Mouse (Mus musculus): ENCODE results near the gene Tbkbp1. TPM values are rescaled to one million over a fixed set of nuclear protein-coding genes. Genes with fewer than 3 reads are reported as not detected.
"Not testable (repeated sequence)": the region's sequence is repeated elsewhere in the genome, so short reads cannot be mapped to it uniquely, and the experiment has no call there.

Gene Tbkbp1
- total RNA-seq (2018; cell fraction: chromatin; rRNA removed) = 10 to 100 TPM; 10.1 to 60.2 (median 30.0) TPM
- total RNA-seq (2018; cell fraction: cytosol; rRNA removed) = 10 to 100 TPM in 22 of 26 experiments, 1 to 10 TPM in 4; 8.5 to 26.7 (median 15.7) TPM
- total RNA-seq (2018; cell fraction: nucleus; rRNA removed) = 10 to 100 TPM; 11.8 to 48.8 (median 23.9) TPM
- polyA plus RNA-seq (2018) = 21.0 to 27.3 TPM (median 25.6 TPM) in 3 replicates

- Histone ChIP-seq H3K79me2 (ENCODE audit: inconsistent target) (peaks cover 33% of the 10 kb centered on the region), H3K4me3 (ENCODE audit: inconsistent target) (peak within 1 kb of the TSS; percentile 74), H3K36me3 (ENCODE audit: inconsistent target) (peaks cover 4% of the 10 kb centered on the region; the same call in 1 of the 2 replicates), H3K27ac (peak within 1 kb of the TSS; percentile 90)
- WGBS (ENCODE audit: missing documents) = 2% methylated on average over 28 of the region's 64 CpGs
Measured at GRCm38 (mm10) chr11:97151343-97151801, at the start of gene Tbkbp1. Gene Tbkbp1, minus strand, starts transcription at chr11:97151495.

- no peaks in the 10 kb centered on the region for H3K79me2 ChIP-seq (ENCODE audit: inconsistent target)
- H3K4me3 ChIP-seq (ENCODE audit: inconsistent target) = no peak overlapping the region
- WGBS (ENCODE audit: missing documents) = 54% methylated on average over 6 of the region's 6 CpGs
- H3K36me3 ChIP-seq (ENCODE audit: inconsistent target) = no peaks in the 10 kb centered on the region
- no peak overlapping the region for H3K27ac ChIP-seq
Measured at GRCm38 (mm10) chr11:97199519-97199918, 48.2 kb upstream of the Tbkbp1 start.

GRCm38 (mm10) chr11:97198601-97199000, 47.3 kb upstream of the Tbkbp1 start:
- H3K36me3 ChIP-seq (ENCODE audit: inconsistent target) = no peaks in the 10 kb centered on the region
- H3K27ac ChIP-seq = no peak overlapping the region
- H3K4me3 ChIP-seq (ENCODE audit: inconsistent target) = no peak overlapping the region
- no peaks in the 10 kb centered on the region for H3K79me2 ChIP-seq (ENCODE audit: inconsistent target)
- WGBS (ENCODE audit: missing documents) = 15% methylated on average over 5 of the region's 5 CpGs

GRCm38 (mm10) chr11:97197021-97197420, 45.7 kb upstream of the Tbkbp1 start:
- Histone ChIP-seq H3K27ac (no peak overlapping the region), H3K79me2 (ENCODE audit: inconsistent target) (no peaks in the 10 kb centered on the region), H3K36me3 (ENCODE audit: inconsistent target) (no peaks in the 10 kb centered on the region), H3K4me3 (ENCODE audit: inconsistent target) (no peak overlapping the region)
- 77% methylated on average over 8 of the region's 8 CpGs for WGBS (ENCODE audit: missing documents)

- Histone ChIP-seq H3K4me3 (ENCODE audit: inconsistent target) (no peak overlapping the region), H3K79me2 (ENCODE audit: inconsistent target) (no peaks in the 10 kb centered on the region), H3K36me3 (ENCODE audit: inconsistent target) (no peaks in the 10 kb centered on the region), H3K27ac (no peak overlapping the region)
- 87% methylated on average over 12 of the region's 12 CpGs for WGBS (ENCODE audit: missing documents)
Measured at GRCm38 (mm10) chr11:97196541-97196940, 45.2 kb upstream of the Tbkbp1 start.

GRCm38 (mm10) chr11:97192621-97192951, 41.3 kb upstream of the Tbkbp1 start:
- no peak overlapping the region for H3K4me3 ChIP-seq (ENCODE audit: inconsistent target)
- no peak overlapping the region for H3K27ac ChIP-seq
- peaks cover 5% of the 10 kb centered on the region for H3K79me2 ChIP-seq (ENCODE audit: inconsistent target)
- H3K36me3 ChIP-seq (ENCODE audit: inconsistent target) = no peaks in the 10 kb centered on the region

- 85% methylated on average over 6 of the region's 6 CpGs for WGBS (ENCODE audit: missing documents)
- Histone ChIP-seq H3K79me2 (ENCODE audit: inconsistent target) (peaks cover 5% of the 10 kb centered on the region), H3K36me3 (ENCODE audit: inconsistent target) (no peaks in the 10 kb centered on the region), H3K4me3 (ENCODE audit: inconsistent target) (no peak overlapping the region), H3K27ac (no peak overlapping the region)
Measured at GRCm38 (mm10) chr11:97191915-97192620, 40.8 kb upstream of the Tbkbp1 start.

- Histone ChIP-seq H3K4me3 (ENCODE audit: inconsistent target) (no peak overlapping the region), H3K27ac (peak overlapping the region; percentile 31)
- 37% methylated on average over 5 of the region's 6 CpGs for WGBS (ENCODE audit: missing documents)
Measured at GRCm38 (mm10) chr11:97190992-97191391, 39.7 kb upstream of the Tbkbp1 start.

GRCm38 (mm10) chr11:97189645-97190044, 38.4 kb upstream of the Tbkbp1 start:
- Histone ChIP-seq H3K79me2 (ENCODE audit: inconsistent target) (peaks cover 27% of the 10 kb centered on the region), H3K27ac (0 out of 2 replicates have a peak overlapping the region, but pooled peaks have one; percentile 88)
- not testable (repeated sequence) for H3K36me3 ChIP-seq (ENCODE audit: inconsistent target); H3K4me3 ChIP-seq (ENCODE audit: inconsistent target)
- 89% methylated on average over 6 of the region's 6 CpGs for WGBS (ENCODE audit: missing documents)

More at GRCm38 (mm10) chr11:97190992-97191391, 39.7 kb upstream of the Tbkbp1 start:
- no peaks in the 10 kb centered on the region for H3K36me3 ChIP-seq (ENCODE audit: inconsistent target)
- peaks cover 13% of the 10 kb centered on the region for H3K79me2 ChIP-seq (ENCODE audit: inconsistent target)

GRCm38 (mm10) chr11:97189231-97189630, 37.9 kb upstream of the Tbkbp1 start:
- H3K36me3 ChIP-seq (ENCODE audit: inconsistent target) = peaks cover 10% of the 10 kb centered on the region
- H3K79me2 ChIP-seq (ENCODE audit: inconsistent target) = peaks cover 31% of the 10 kb centered on the region
- 50% methylated on average over 1 of the region's 3 CpGs for WGBS (ENCODE audit: missing documents)
- peak overlapping the region; percentile 61 for H3K4me3 ChIP-seq (ENCODE audit: inconsistent target)
- H3K27ac ChIP-seq = peak overlapping the region; percentile 88

- peak overlapping the region; percentile 61 for H3K4me3 ChIP-seq (ENCODE audit: inconsistent target)
- H3K27ac ChIP-seq = peak overlapping the region; percentile 88
- peaks cover 37% of the 10 kb centered on the region for H3K79me2 ChIP-seq (ENCODE audit: inconsistent target)
- WGBS (ENCODE audit: missing documents) = under 1% methylated on average over 15 of the region's 15 CpGs
- peaks cover 16% of the 10 kb centered on the region for H3K36me3 ChIP-seq (ENCODE audit: inconsistent target)
Measured at GRCm38 (mm10) chr11:97188643-97188955, 37.3 kb upstream of the Tbkbp1 start.

- Histone ChIP-seq H3K27ac (peak within 1 kb of the TSS; percentile 88), H3K4me3 (ENCODE audit: inconsistent target) (peak within 1 kb of the TSS; percentile 61), H3K36me3 (ENCODE audit: inconsistent target) (peaks cover 22% of the 10 kb centered on the region), H3K79me2 (ENCODE audit: inconsistent target) (peaks cover 43% of the 10 kb centered on the region)
- WGBS (ENCODE audit: missing documents) = under 1% methylated on average over 83 of the region's 101 CpGs
Measured at GRCm38 (mm10) chr11:97187764-97188642, 36.7 kb upstream of the Tbkbp1 start, which contains the start of gene Kpnb1. Gene Kpnb1, minus strand, starts transcription at chr11:97187881.

GRCm38 (mm10) chr11:97186947-97187763, 35.9 kb upstream of the Tbkbp1 start:
- H3K79me2 ChIP-seq (ENCODE audit: inconsistent target) = peaks cover 52% of the 10 kb centered on the region
- H3K27ac ChIP-seq = peak overlapping the region; percentile 52
- WGBS (ENCODE audit: missing documents) = 0% methylated on average over 42 of the region's 74 CpGs
- peak overlapping the region; percentile 50 for H3K4me3 ChIP-seq (ENCODE audit: inconsistent target)
- peaks cover 30% of the 10 kb centered on the region for H3K36me3 ChIP-seq (ENCODE audit: inconsistent target)
